Mouse (Mus musculus) brain, embryonic 14.5 days (tissue): Measurements from ENCODE around the gene Sbf2.

ENCODE experiments used
- CTCF ChIP-seq: fragments of 200-500 bp; IDR thresholded peaks from 2 replicates; pipeline ENCODE4 v1.5.1; 2012; ENCODE audit warnings: inconsistent platforms, mild to moderate bottlenecking, moderate library complexity, borderline replicate concordance; ENCODE audit not compliant: insufficient read depth, insufficient read length; ENCODE audit errors: extremely low read depth
- POLR2A ChIP-seq: fragments of 200-500 bp; IDR thresholded peaks from 2 replicates; pipeline ENCODE4 v1.6.1; 2012; ENCODE audit warnings: mild to moderate bottlenecking, inconsistent platforms, borderline replicate concordance; ENCODE audit not compliant: poor library complexity, insufficient read depth, insufficient read length, severe bottlenecking; ENCODE audit errors: extremely low read depth

- TF ChIP-seq POLR2A (no peak), CTCF (no peak)
Measured at GRCm38 (mm10) chr7:110279183-110279582, 335.5 kb downstream of the Sbf2 start.
